Mouse (Mus musculus) lung, postnatal 10 days (tissue): ENCODE measurements at regions not wholly inside any gene's neighbourhood (a gene's known extent, or its start where the extent isn't known, plus 50 kb on each side); places are given as distances from the start of the nearest gene placed in this dataset.

ENCODE experiments used
- DNase-seq: peaks from one replicate; pipeline ENCODE4 v3.0.0; 2021

- no peak for DNase-seq
These were observed 65.2 kb upstream of the Cabcoco1 start for GRCm38 (mm10) chr10:68606848-68607247.

GRCm38 (mm10) chr10:68611906-68612305 is 70.2 kb upstream of the Cabcoco1 start:
- peak; percentile 56 for DNase-seq

- no peak for DNase-seq
These were observed 71.0 kb upstream of the Cabcoco1 start for GRCm38 (mm10) chr10:68612727-68613126.

- DNase-seq = no peak
These were observed 82.1 kb upstream of the Cabcoco1 start for GRCm38 (mm10) chr10:68623786-68624185.

GRCm38 (mm10) chr10:68625329-68625728 is 83.6 kb upstream of the Cabcoco1 start:
- DNase-seq = peak; percentile 60

- DNase-seq = peak; percentile 10
These were observed 84.1 kb upstream of the Cabcoco1 start for GRCm38 (mm10) chr10:68625752-68626151.

- DNase-seq = no peak
These were observed 87.8 kb upstream of the Cabcoco1 start for GRCm38 (mm10) chr10:68629486-68629885.

- no peak for DNase-seq
These were observed 90.3 kb upstream of the Tmem26 start for GRCm38 (mm10) chr10:68633180-68633579.

- no peak for DNase-seq
These were observed 70.7 kb upstream of the Tmem26 start for GRCm38 (mm10) chr10:68652700-68653099.

- no peak for DNase-seq
These were observed 68.0 kb upstream of the Tmem26 start for GRCm38 (mm10) chr10:68655491-68655890.

- DNase-seq = no peak
These were observed 57.4 kb upstream of the Tmem26 start for GRCm38 (mm10) chr10:68666094-68666493.

GRCm38 (mm10) chr10:68669330-68669729 is 54.1 kb upstream of the Tmem26 start:
- no peak for DNase-seq

- DNase-seq = no peak
These were observed 53.5 kb upstream of the Tmem26 start for GRCm38 (mm10) chr10:68669992-68670391.

- peak; percentile 19 for DNase-seq
These were observed 51.2 kb upstream of the Tmem26 start for GRCm38 (mm10) chr10:68672291-68672690.

GRCm38 (mm10) chr10:68673102-68673872 is 50.2 kb upstream of the Tmem26 start:
- DNase-seq = no peak
